Mouse (Mus musculus) adrenal gland (tissue): Measurements from ENCODE around the gene Vmn2r13.
"Not testable (repeated sequence)": the region's sequence is repeated elsewhere in the genome, so short reads cannot be mapped to it uniquely, and the experiment has no call there.

Experiments used
- intact Hi-C: fragments of 180-260 bp; cut with DNase I; formaldehyde crosslinking; loops from one replicate; pipeline ENCODE4 v1.15.1; 2025
- long read RNA-seq, 2 experiments: library from polyadenylated mRNA; unstranded; transcript quantifications; one replicate each; pipeline ENCODE4 v2.0.0; 2020; ENCODE audit warnings: borderline replicate concordance in 1 of 2; ENCODE audit not compliant: insufficient replicate concordance in 1 of 2

The Vmn2r13 gene
- long read RNA-seq, experiment 1 = 0 reads
- long read RNA-seq, experiment 2 = 0 reads

GRCm38 (mm10) chr5:109192099-109192498 is at the start of gene Vmn2r13:
Gene Vmn2r13, minus strand, starts transcription at chr5:109192199.
- intact Hi-C loops = not testable (repeated sequence)

GRCm38 (mm10) chr5:109224608-109225007 is 32.6 kb upstream of the Vmn2r13 start, which contains the start of gene Vmn2r14:
Gene Vmn2r14, minus strand, starts transcription at chr5:109224708.
- intact Hi-C loops = no loop called here

- intact Hi-C loops = not testable (repeated sequence)
Measured at GRCm38 (mm10) chr5:109166851-109167250, 25.1 kb downstream of the Vmn2r13 start.

- intact Hi-C loops = no loop called here
Measured at GRCm38 (mm10) chr5:109160121-109160520, 31.9 kb downstream of the Vmn2r13 start.

GRCm38 (mm10) chr5:109159576-109159975 is 32.4 kb downstream of the Vmn2r13 start:
- intact Hi-C loops = not testable (repeated sequence)

GRCm38 (mm10) chr5:109158488-109159485 is 33.2 kb downstream of the Vmn2r13 start:
- intact Hi-C loops = not testable (repeated sequence)

- intact Hi-C loops = no loop called here
Measured at GRCm38 (mm10) chr5:109139546-109139945, 52.5 kb downstream of the Vmn2r13 start.

GRCm38 (mm10) chr5:109136731-109137130 is 55.3 kb downstream of the Vmn2r13 start:
- intact Hi-C loops = no loop called here
